Mouse (Mus musculus) right cerebral cortex, adult 2 months (tissue): Measurements from ENCODE around the gene Upf1.

Source experiments
- DNase-seq, 2 experiments: peaks; one replicate each; pipeline ENCODE4 v3.0.0; 2021 to 2022; ENCODE audit warnings: low spot score in 2 of 2

Gene Upf1

DNA sequence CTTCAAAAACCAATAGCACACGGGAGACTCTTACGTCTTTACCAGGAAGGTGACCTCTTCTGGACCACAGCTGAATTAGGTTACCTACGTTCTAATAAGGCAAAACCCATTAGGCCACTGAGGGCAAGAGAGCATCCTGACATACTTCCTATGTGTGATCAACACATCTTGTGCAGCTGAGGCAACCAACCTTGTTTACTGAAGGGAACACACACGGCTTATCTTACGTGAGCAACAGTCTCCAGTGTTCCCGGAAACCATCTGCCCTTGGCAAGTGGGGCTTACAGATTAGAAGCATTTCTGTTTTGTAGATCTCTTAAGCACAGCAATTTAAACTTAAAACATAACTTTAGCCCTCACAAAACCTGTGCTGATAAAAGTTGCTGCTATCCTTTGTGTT is 25.6 kb downstream of the Upf1 start:
- DNase-seq: no peak

DNA sequence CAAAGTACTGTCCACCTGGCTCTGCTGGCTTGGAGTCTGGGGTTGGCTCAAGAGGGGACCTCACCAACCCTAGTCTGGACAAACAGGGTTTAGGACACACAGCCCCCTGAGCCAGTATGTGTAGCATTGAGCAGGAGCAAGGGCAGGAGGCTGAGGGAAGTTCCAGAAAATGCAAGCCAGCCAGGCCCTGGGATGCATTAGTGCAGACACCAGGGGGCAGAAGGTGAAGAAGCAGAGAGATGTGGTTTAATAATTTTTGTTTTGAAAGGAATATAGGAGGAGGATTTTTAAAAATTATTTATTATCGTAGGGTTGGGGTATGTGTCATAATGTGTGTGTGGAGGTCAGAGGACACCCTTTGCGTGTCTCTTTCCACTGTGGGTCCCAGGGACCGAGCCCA is 29.4 kb downstream of the Upf1 start:
- no peak for DNase-seq

DNA sequence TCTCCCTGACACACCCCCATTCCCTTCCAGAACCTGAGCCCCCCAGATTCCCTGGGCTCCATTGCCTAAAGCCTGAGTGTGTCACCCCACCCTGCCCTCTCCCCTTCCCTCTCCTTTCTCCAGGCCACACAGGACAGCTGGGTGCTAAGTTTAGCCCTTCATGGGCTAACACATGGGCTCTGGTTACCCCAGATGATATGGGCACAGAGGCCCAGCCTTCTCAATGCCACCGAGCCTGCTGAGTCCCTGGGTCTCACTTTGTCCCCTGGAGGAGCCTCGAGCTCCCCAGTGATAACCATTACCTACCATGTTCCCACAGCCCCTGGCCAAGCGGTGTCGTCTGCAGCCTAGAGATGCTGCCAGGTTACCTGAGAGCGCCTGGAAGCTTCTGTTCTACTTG is 35.2 kb downstream of the Upf1 start:
- no peak for DNase-seq

DNA sequence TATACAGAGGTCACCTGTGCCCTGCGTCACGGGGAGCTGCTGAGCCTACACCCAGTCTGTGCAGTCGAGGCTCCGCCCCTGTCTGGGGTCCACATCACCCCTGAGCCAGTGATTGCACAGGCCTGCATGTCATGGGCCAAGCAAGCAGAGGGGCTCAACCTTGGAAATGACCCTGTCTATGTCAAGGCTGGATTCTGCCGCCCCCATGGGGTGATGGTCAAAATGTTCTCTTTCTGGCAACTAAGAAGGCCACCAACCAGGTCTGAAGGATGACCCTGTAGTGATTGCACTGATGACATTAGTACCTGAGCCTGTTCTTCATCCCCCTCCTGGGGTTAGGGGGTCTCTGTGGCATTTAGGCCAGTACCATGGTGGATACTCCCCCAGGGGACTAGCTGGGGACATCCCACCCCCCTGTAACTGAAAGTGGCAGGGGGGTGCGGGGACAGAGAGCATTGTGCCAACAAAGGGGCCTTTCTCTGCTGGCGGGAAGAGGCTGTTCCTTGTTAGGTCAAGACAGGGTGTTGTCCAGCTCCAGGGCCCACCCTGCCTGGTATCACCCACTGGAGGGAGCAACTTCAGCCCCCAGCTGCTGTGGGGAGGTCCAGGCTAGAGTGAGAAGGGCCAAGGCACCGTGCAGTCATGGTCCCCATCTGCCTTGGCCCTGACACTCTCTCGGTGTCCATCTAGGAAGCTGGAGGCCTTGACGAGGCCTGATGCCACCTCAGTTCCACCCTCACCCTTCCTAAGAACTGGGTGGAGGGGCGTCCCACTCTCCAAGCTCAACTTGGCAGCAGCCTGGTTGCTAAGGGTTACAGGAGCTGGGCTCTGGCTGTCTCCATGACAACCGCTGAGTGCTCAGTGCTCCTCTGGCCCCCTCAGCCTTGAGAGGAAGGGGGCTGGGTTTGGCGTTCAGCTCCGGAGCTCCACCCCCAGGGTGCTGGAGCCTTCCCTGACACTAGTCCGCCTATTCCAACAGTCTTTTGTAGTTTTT is 36.3 kb downstream of the Upf1 start:
- peak; percentile 87 to 89 for DNase-seq

DNA sequence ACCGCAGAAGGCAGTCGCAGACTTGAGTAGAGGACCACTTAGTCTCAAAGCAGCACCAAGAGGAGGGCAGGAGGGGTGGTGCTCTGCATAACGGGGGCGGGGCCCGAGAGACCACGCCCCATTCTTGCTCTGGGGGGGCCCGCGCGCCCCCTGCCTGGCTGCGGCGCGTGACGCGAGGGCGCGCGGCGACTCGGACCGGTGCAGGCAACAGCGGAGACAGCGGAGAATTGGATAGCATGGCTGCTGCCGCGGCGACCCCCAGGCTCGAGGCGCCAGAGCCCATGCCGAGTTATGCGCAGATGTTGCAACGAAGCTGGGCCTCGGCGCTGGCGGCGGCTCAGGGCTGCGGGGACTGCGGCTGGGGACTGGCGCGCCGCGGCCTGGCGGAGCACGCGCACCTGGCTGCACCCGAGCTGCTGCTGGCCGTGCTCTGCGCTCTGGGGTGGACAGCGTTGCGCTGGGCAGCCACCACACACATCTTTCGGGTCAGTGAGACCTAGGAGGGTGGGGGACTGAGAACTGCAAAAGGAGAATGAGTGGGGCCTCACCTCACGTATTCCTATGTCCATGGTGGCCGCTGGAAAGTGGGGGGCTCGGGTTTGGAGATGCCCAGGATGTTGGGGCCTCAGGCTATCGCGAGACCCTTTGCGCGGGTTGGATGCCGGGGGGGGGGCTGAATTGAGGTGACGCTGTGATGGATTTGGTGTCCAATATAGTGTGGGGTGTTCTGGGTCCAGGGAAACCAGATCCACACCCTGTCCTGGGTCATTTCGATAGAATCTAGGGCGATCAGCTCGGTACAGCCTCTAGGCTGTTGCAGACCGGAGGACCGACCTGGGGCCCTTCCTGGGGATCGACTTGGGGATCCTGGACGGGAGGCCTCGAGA is 37.2 kb downstream of the Upf1 start, which contains the start of gene Cers1:
Gene Cers1, plus strand, starts transcription at position 152 of the 887 bp plus-strand sequence.
- peak; percentile 80 to 89 for DNase-seq

DNA sequence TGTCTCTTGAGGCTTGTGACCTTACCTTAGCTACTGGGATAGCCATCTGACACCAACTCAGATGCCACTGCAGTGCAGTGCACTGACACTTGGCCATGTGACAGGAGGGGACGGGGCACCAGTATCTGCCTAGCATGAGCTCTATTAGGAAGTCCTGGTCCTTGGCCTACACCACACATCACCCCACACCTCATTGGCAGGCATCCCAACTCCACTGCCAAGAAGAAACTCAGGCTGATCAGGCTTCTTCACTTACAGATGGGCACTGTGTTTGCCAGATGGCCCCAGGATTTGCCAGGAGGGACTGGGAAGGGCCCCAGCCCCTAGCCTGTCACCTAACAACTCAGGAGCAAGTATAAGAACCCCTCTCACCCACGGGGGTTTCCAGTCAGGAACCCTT is 39.7 kb downstream of the Upf1 start:
- no peak for DNase-seq

DNA sequence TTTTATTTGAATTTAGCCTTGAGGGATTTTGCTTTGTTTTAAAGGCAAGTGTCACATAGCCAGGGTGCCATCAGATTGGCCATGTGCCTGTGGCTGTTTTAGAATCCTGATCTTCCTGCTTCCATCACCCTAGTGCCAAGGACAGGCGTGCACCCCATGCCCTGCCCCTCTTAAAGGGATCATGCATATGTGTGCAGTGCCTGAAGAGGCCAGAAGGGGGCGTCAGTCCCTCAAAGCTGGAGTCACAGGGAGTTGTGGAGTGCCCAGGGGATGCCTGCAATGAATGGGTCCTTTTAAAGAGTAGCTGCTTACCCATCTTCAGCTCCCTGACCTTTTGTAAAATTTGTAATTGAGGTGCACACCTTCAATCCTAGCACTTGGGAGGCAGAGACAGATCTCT is 43.8 kb downstream of the Upf1 start:
- no peak for DNase-seq

DNA sequence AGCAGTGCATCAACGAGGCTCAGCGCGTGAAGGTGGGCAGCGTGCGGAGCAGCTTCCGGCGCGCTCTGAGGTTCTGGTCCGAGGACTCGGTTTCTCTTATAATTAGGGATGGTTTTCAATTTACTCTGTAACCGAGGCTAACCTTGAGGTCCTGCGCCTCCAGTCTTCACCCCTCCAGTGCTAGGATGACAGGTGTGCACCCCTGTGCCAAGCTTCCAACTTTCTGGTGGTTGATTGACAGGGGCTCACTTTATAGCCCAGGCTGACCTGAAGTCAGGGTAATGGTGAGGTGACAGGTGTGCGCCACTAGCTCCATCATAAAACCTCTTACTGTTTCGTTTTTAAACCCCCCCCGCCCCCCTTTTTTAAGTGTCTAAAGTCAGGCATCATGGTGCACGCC is 50.2 kb downstream of the Upf1 start:
- no peak for DNase-seq

DNA sequence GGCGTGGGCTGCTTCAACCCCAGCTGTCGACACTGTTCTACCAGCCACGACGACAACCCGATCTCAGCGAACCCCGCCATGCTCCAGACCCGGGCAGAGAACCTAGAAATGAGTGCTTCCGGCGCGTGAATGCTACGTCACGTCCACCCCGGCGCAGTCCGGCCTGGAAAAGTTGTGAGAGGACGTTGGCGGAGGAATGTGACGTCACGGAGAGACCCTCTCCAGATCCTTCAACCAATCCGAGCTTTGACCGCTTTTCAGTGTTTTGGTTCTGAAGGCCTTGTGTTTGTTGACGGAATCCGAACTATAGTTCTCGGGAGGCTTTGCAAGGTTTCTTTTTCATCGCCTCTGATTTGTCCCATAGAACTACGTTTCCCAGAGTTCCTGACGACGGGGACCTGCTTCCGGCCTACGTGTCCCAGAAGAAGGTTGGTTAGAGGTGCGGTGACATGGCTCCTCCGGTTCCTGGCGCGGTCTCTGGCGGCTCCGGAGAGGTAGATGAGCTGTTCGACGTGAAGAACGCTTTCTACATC is 50.7 kb downstream of the Upf1 start, which contains the start of the genes Ddx49 and Cope:
Gene Ddx49, minus strand, starts transcription at position 132 of the 533 bp plus-strand sequence.
Gene Cope, plus strand, starts transcription at position 161 of the 533 bp plus-strand sequence.
- DNase-seq: peak; percentile 97 to 98

DNA sequence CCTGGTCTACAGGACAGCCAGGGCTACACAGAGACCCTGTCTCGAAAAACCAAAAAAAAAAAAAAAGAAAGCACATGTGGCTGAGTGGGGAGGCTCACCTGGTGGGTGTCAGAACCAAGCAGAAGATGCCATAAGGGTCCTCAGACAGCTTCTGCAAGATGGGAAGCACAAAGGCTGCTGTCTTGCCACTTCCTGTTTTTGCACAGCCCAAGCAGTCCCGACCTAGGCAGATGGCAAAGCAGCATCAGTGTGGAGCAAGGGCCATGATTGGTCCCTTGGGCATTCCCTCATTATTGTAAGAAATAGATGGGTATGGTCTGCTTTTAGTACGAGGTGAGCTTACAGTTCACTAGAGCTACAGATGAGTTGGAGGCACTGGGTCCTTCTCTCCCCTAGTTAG is 52.2 kb downstream of the Upf1 start:
- DNase-seq: no peak

DNA sequence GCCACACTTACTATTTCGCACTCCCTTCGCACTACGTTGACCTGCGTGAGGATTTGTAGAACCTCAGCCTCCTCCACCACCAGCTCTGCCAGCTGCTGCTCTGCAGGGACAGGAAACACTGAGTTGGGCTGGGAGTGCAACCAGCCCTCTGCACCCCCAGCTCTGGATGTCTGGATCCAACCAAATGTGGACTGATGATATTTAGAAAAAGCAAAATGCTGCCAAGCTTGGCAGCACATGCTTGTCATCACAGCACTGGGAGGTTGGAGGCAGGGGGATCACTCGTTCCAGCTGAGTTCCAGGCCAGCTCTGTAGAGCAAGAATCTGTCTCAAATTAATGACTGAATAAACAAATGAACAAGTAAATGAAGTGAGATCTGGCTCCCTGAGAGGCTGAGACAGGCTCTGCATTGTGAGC is 59.1 kb downstream of the Upf1 start:
- no peak for DNase-seq

DNA sequence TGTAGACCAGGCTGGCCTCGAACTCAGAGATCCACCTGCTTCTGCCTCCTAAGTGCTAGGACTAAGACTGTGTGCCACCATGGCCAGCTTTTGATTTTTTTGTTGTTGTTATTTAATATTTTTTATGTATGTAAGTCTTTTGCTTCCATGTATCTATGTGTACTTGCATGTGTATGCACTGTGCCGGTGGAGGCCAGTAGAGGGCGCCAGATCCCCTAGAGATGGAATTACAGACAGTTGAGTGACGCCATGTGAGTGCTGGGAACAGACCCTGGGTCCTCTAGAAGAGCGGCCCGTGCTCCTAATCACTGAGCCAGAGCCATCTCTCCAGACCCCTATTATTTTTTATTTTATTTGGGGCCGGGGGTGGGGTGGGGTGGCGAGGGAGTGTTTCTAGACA is 66.3 kb downstream of the Upf1 start:
- no peak for DNase-seq

DNA sequence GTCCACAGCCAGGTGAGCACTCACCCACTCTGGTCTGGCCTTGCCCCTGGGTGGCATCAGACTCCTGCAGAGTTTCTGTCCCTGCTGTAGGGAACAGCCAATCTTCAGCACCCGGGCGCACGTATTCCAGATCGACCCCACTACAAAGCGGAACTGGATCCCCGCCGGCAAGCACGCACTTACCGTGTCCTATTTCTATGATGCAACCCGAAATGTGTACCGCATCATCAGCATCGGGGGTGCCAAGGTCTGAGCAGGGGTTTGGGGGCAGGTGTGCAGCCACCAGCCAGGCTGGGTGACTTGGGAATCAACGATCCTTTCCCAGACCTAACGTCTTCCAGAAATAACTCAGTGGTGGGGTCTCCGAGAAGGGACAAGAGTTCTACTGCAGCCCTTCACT is 67.8 kb downstream of the Upf1 start:
- DNase-seq: no peak

DNA sequence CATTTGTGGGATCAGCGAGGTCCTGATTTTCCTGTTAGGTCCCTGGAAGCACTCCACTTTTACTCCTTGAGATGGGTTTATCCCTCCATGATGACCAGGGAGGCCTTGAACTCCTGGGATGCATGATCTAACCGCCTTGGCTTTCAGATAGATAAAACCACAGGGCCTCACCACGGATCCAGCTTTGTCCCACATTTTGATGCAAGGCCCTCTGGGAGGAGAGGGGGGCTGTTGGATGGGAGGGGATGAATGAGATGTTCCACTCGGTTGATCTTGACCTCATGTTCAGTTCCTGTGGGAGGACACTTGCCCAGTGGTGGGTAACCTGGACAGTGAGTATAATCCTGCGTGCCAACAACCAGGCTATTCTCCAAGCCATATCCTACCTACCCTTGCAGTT is 68.7 kb downstream of the Upf1 start:
- no peak for DNase-seq

DNA sequence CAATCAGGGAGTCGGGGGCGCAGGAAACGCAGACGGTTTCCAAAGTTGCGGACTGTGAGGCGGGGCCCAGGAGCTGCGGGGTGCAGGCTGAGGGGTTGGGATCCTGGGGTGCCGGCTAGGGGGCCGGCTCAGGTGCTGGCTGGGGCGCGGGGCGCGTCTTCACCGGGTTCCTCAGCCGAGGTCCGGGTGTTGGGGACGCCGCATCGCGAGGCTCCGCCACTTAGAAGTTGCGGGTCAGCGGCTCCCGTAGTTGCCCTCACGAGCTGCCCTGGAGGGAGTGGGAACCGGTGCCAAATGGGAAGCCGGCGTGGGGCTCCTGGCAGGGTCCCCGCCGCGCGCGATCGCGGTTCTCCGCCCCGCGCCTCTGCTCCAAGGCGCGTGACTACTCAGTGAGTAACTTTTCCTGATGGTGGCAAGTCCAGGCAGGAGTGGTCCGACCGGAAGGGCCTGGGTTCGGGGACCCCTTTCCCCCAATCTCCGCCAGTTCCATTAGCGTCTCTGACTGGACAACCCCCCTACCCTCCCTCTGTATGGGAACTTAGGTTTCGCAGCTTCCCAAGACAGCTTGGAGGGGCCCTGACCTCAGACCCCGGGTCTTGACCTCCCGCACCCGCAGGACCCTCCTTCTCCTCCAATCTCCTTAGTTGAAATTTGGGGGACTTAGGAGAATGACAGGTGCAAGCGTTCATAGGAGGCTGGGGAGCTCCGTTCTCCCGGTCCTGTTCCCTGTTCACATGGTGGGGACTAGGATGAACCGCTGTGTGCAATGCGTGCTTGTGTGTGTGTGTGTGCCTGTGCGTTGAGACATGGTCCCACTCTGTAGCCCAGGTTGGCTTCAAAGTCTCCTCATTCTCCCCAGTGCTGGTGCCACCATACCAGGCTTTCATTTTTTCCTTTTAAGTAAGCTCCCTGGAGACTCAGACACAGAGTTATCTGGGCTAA is 69.7 kb downstream of the Upf1 start:
- no peak for DNase-seq

DNA sequence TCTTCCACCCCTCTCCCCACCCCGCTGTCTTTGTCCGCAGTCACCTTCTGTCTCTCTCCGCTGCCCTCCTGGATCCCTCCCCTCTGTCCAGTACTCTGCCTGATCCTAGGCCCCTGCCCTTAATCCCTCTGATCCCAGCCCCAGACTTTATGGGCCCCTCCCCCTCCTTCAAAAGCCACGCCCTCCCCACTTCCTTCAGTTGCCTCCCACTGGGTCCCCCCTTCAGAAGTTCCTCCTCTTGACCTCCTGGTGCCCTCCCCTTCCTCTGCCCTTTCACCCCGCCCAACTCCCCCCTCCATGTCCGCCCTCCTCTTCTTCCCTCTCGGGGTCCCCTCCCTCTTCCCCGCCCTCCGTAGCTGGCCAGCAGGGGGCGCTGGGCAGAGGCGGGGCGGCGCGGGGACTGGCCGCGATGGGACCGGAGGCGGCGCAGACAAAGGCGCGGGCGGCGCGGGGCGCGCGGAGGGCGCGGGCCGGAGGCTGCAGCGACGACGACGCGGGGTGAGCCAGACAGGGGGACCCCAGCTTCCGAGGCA is 70.4 kb downstream of the Upf1 start, which contains the start of gene Homer3:
Gene Homer3, plus strand, starts transcription at position 225 of the 533 bp plus-strand sequence.
- DNase-seq: peak; percentile 58 to 62
